Mouse (Mus musculus) cerebellum, adult 2 months (tissue): Measurements from ENCODE around the gene Otud1. TPM values are rescaled to one million over a fixed set of nuclear protein-coding genes. Genes with fewer than 3 reads are reported as not detected.

Experiments
- DNase-seq, 2 experiments: peaks; one replicate each; pipeline ENCODE4 v3.0.0; 2021
- H3K27ac ChIP-seq: fragments of 200-500 bp; 2 replicates; pipeline ENCODE4 v1.5.1; 2012; ENCODE audit warnings: low read length, control low read depth, inconsistent platforms; ENCODE audit not compliant: insufficient read depth
- H3K27me3 ChIP-seq: fragments of 200-500 bp; 2 replicates; pipeline ENCODE4 v1.6.1; 2012; ENCODE audit warnings: inconsistent platforms, mild to moderate bottlenecking, low read length, moderate library complexity; ENCODE audit not compliant: control insufficient read depth, insufficient read depth
- H3K4me1 ChIP-seq: fragments of 200-500 bp; 2 replicates; pipeline ENCODE4 v1.6.1; 2011; ENCODE audit warnings: low read length; ENCODE audit not compliant: control insufficient read depth, insufficient read depth
- H3K4me3 ChIP-seq: fragments of 200-500 bp; replicated peaks from 2 replicates; pipeline ENCODE3; 2011; ENCODE audit warnings: mild to moderate bottlenecking, low read depth, low read length, control low read depth; ENCODE audit not compliant: insufficient read depth
- CTCF ChIP-seq: fragments of 200-500 bp; IDR thresholded peaks from 2 replicates; pipeline ENCODE4 v1.5.1; 2011; ENCODE audit warnings: low read depth, mild to moderate bottlenecking, control low read depth, low read length, moderate library complexity, borderline replicate concordance; ENCODE audit not compliant: insufficient read depth
- POLR2A ChIP-seq: fragments of 200-500 bp; IDR thresholded peaks from 2 replicates; pipeline ENCODE4 v1.6.1; 2011; ENCODE audit warnings: low read length, control low read depth, borderline replicate concordance; ENCODE audit not compliant: insufficient read depth
- WGBS: fragments of 180-500 bp; shearing (Covaris S2); methylation state at CpG from one replicate; pipeline ENCODE4 v1.1.7; 2018; 5-methylcytosine and 5-hydroxymethylcytosine counted together
- polyA plus RNA-seq: library from polyadenylated mRNA; depleted of rRNA; stranded (reverse); fragments of >200 nt; gene quantifications from 2 replicates; pipeline ENCODE4 v1.2.3, GENCODE M21; 2012; rRNA removed

The Otud1 gene
- 6.3 and 6.6 TPM in 2 replicates for polyA plus RNA-seq

DNA sequence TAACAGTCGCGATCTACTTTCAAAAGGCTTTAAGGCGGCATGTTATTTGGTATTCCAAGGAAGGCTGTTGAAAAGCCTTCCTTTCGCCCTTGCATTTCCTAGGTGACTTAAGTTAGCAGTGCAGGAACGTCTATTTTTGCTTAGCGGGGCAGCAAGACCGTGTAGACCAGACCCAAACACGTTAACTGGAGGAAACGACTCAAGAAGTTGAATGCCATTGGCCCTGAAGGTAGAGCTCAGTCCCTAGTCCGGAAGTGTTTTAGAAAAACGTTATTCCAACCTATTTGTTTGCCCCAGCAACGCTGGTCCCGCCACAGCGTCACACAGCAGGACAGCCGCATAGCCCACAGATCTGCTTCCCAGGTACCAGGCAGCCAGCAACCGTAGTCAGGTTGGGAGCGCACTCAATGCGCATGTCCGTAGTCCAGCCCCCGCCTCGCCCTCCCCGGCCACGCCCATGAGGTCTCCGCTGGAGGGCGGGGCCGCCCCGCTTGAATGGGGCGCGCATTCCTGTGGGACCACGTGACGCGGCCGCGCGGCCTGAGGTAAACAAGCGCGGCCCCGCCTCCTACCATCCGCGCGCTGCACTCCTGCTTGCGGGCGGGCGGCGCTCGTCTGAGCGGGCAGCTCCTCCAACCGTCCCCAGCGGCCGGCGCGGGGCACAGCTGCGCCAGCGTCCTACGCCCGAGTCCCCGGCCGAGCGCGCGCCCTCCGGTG is at the start of gene Otud1:
Otud1 (plus strand) TSS at position 595 of the 717 bp plus-strand sequence.
- peak; percentile 73 for TF ChIP-seq POLR2A
- TF ChIP-seq CTCF, result no peak
- Histone ChIP-seq H3K4me1 (no peaks in the 10 kb centered on the region), H3K27me3 (no peaks in the 10 kb centered on the region), H3K4me3 (peak within 1 kb of the TSS; percentile 67), H3K27ac (peak within 1 kb of the TSS; percentile 82)
- under 1% methylated on average over 62 of the region's 62 CpGs for WGBS
- DNase-seq, result peak; percentile 97 to 98

DNA sequence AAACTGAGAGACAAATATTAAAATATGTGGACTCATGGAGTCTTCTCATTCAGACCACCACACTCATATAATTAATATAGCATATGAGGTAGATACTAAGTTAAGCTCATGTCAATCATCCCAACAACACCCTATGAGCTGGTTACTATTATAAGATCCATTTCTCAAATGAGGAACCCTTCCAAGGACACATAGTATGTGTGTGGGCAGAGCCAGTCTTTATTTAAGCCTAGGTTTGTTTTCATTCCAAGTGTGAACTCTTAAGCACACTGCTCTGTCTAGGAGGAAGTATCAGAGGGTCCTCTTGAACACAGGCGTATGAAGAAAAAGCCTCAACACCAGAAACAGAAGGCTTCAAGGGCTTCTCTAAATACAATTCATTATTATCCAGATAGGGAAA is 49.7 kb upstream of the Otud1 start:
- no peak for TF ChIP-seq CTCF
- TF ChIP-seq POLR2A, result no peak
- H3K27me3 ChIP-seq, result no peaks in the 10 kb centered on the region
- WGBS, result 51% methylated on average over 1 of the region's 1 CpGs
- DNase-seq, result no peak
- H3K27ac ChIP-seq, result no peak overlapping the region
- H3K4me1 ChIP-seq, result no peaks in the 10 kb centered on the region
- no peak overlapping the region for H3K4me3 ChIP-seq

DNA sequence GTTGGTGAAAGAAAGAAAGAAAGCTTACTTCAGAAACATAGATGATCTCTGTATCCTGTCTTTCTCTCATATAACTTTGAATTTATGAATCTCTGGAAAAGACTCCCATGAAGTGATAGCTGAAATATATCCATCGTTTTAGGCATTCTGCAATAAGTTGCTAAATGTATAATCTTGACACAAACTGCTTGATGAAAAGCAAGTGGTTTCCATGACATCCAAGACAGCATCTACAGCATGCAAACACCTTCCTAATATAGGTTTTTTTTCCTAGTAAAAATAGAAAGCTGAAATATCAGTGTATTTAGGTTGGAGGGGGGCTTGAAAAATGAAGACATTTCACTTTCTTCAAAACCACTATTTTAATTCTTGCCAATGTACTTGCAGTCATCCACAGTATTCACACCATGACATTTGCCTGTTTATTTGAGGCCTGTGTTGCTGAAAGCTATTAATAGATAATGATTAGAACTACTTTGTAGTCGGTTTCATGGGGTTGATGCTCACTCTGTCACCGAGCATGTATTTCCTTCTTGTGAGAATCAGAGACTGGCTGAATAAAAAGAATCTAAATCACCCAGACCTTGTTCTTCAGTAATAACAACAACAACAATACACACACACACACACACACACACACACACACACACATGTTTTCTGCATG is 49.0 kb upstream of the Otud1 start:
- DNase-seq, result no peak
- Histone ChIP-seq H3K4me3 (no peak overlapping the region), H3K27ac (no peak overlapping the region), H3K4me1 (no peaks in the 10 kb centered on the region), H3K27me3 (no peaks in the 10 kb centered on the region)
- 58% methylated on average over 3 of the region's 3 CpGs for WGBS
- TF ChIP-seq CTCF (no peak), POLR2A (no peak)

DNA sequence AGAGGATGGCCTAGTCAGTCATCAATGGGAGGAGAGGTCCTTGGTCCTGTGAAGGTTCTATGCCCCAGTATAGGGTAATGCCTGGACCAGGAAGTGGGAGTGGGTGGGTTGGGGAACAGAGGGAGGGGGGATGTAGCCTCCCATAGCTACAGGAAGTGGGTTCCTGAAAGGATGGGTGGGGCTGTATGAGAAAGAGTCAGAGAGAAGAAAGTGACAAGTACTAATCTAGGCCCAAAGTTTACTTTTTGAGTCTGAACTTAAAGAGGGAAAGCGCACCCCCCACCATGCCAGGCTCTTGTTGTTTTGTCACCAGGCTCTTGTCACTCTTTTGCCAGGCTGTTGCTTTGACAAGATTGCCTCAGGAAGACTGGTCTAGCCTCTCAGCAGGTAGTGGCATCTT is 35.5 kb upstream of the Otud1 start:
- DNase-seq, result no peak
- H3K4me1 ChIP-seq, result no peaks in the 10 kb centered on the region
- TF ChIP-seq POLR2A, result no peak
- no peak for TF ChIP-seq CTCF
- no peaks in the 10 kb centered on the region for H3K27me3 ChIP-seq
- H3K4me3 ChIP-seq, result no peak overlapping the region
- H3K27ac ChIP-seq, result no peak overlapping the region
- 93% methylated on average over 1 of the region's 1 CpGs for WGBS

DNA sequence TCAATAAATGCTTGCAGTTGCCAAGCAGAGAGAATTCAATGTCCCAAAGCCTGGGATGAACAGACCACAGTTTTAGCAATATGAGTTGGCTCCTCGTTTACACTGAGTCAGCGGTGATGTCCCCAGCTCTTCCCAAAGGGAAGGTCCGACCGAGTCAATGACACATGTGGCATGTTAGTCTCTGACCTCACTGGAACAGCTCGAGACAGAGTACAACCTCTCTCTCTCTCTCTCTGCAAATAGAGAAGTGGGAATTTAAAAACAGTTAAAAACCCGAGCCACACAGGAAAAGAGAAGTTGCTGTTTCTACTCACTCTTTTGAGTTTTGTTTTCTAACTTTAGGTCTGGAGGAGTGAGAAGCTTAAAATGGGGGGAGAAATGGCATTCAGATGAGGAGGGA is 30.5 kb upstream of the Otud1 start:
- TF ChIP-seq CTCF, result no peak
- no peak for TF ChIP-seq POLR2A
- DNase-seq, result no peak
- H3K4me1 ChIP-seq, result no peaks in the 10 kb centered on the region
- no peaks in the 10 kb centered on the region for H3K27me3 ChIP-seq
- H3K27ac ChIP-seq, result no peak overlapping the region
- no peak overlapping the region for H3K4me3 ChIP-seq
- WGBS, result 85% methylated on average over 6 of the region's 6 CpGs

DNA sequence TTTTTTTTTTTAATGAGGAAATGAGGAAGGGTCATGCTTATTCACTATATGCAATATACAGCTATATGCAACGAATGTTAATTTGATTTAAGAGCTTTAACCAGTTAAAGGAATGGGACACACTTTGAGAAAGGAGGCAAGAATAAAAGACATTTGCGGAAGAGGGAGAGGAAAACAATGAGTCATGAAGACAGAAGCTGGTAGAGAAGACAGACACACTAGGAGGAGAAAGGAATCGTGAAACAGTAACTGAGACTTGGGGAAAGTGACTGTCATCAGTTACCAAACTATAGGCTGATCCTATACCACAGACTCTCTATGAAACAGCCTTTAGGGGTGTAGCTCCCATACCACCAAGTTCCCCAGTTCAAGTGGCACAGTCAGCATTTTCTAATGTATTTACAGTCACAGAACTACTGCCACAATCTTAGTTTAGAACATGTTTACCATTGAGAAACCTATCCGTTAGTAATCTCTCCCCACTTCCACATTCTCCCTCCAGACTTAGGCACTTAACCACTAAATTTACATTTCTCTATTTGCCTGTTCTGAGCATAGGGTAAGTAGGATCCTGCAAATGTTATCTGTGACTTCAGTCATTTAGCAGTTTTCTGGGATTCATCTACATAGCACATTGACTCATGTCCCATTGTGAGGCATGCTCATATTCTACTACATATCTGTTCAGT is 29.5 kb upstream of the Otud1 start:
- H3K27ac ChIP-seq, result no peak overlapping the region
- no peak for DNase-seq
- no peak overlapping the region for H3K4me3 ChIP-seq
- no peak for TF ChIP-seq CTCF
- TF ChIP-seq POLR2A, result no peak
- 89% methylated on average over 4 of the region's 4 CpGs for WGBS
- H3K4me1 ChIP-seq, result no peaks in the 10 kb centered on the region
- no peaks in the 10 kb centered on the region for H3K27me3 ChIP-seq

DNA sequence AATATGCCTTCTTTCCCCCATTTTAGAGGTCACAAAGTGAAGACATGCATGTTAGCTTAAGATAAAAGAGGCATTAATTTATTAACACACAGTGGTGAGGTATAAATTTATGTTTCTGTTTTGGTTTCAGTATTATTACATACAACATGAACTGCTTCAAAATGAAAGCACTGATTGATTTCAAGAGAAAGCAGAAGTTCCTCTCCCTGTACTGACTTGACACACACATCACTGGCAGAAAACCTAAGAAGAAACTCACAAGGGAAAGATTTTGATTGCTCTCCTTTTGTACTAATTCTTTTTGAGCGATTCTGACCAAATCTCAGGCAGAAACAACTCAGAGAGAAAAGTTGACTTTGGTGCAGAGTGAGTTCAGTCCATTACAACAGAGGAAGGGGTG is 27.0 kb upstream of the Otud1 start:
- no peak for DNase-seq
- Histone ChIP-seq H3K27ac (no peak overlapping the region), H3K27me3 (no peaks in the 10 kb centered on the region; the same call in 1 of the 2 replicates), H3K4me3 (no peak overlapping the region), H3K4me1 (no peaks in the 10 kb centered on the region)
- 88% methylated on average over 1 of the region's 1 CpGs for WGBS
- TF ChIP-seq CTCF (no peak), POLR2A (no peak)

DNA sequence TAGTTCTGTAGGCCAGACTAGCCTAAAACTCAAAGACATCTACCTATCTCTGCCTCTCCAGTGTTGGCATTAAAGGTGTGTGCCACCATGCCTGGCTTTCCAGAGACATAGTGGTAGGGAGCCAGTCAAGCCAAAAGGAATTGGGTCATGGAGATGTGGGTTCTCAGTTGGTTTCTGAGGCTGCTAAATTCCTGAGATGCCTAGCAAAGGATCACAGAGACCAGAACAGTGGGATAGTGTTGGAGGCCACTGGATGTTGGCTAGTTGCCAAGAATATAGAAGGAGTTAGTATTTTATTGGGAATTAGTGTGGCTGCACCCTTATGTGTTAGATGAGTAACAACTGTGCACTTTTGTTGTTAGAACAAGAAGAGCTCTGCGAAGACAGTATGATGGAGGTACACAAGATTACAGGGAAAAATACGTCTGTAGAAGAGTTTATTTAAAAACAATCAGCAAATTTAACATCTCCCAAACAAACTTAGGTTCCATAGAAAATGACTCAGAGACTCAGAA is 24.1 kb upstream of the Otud1 start:
- DNase-seq, result no peak
- no peak overlapping the region for H3K4me3 ChIP-seq
- no peak for TF ChIP-seq CTCF
- no peak for TF ChIP-seq POLR2A

More for the DNA sequence above, 24.1 kb upstream of the Otud1 start:
- Histone ChIP-seq H3K4me1 (no peaks in the 10 kb centered on the region), H3K27ac (no peak overlapping the region), H3K27me3 (no peaks in the 10 kb centered on the region; the same call in 1 of the 2 replicates)
- WGBS, result 29% methylated on average over 2 of the region's 2 CpGs
